Mouse (Mus musculus): ENCODE data around the gene Lrrc3c.

DNA sequence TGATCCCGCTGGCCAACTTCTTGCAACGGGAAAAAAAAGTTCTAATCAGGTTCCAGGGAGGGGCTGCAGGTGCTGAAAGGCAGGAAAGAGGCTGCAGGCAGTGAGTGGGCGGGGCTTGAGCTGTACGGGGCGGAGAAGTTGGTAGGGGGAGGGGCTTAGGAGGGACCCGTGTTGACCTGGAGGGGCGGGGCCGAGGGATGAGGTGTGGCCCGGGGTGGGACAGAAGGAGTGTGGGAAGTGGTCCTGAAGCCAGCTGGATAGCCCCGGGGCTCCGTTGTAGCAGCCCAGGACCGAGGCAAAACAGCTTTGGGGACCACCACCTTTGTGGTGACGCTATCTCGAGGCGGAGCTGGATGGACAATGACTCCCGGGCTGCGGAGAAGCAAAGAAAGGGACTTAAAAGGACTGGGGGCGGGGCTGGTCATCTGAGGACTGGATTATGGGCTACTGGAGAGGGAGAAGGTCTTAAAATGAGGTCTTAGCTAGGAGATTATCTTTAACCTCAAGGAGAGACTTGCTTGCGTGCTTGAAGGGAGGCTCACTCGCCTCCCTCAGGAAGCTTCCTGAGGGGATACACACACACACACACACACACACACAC is 4.1 kb downstream of the Lrrc3c start:
- TF ChIP-seq CTCF (IDR thresholded peaks at IDR 0.05; ENCODE audit: control insufficient read depth, insufficient read depth, low read length) = no peak
- TF ChIP-seq POLR2A (IDR thresholded peaks at IDR 0.05; ENCODE audit: borderline replicate concordance, control insufficient read depth, low read depth, low read length) = no peak

All from bone marrow, adult 2 months (tissue).